Mouse (Mus musculus): ENCODE data around the gene Arhgef17. TPM values are rescaled to one million over a fixed set of nuclear protein-coding genes. Genes with fewer than 3 reads are reported as not detected.

Arhgef17 gene
- polyA plus RNA-seq, 1 experiment from 2014 or later, result 6.5 TPM

DNA sequence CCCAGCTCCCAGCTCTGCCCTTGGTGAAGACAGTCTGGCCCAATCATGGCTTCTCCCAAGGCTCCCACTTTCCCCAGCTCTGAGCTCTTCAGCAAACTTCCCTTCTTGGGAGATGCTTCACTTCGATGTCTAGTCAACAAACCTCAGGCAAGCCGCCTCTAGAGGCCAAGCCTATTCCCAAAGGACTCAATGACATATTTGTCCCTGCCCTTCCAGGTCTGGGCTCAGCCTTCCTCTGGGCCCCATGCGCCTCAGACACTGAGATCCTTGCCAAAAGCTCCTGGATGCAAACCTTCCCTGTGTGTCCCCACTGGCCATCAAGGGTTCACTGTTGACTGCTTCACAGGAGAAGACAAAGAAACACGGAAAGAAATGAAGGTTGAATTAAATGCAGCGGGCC lies 10.6 kb downstream of the Arhgef17 start:
- H3K27ac ChIP-seq, result no peak overlapping the region
- WGBS, result 92% methylated on average over 5 of the region's 5 CpGs

DNA sequence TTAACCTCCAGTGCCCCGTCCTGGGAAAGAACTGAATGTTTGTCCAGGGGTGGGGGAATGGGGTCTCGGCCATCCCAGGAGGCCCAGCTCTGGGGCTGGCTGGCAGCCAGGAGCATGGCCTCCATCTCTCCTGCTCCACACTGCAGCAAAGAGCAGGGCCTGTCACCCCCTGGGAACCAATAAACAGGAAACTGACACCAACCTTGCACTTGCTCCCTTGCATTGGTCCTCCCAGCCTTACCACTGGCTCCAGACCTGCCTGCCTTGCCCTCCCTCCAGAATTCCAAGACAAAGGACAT lies 12.1 kb downstream of the Arhgef17 start:
- H3K27ac ChIP-seq, result peak overlapping the region; percentile 78
- H3K4me3 ChIP-seq, result peak overlapping the region; percentile 22; the same call in 1 of the 2 replicates
- H3K36me3 ChIP-seq (replicated peaks), result peaks cover 99% of the 10 kb centered on the region
- no peaks in the 10 kb centered on the region for H3K27me3 ChIP-seq (ENCODE audit: poor library complexity, severe bottlenecking)
- peaks cover 80% of the 10 kb centered on the region for H3K4me1 ChIP-seq
- H3K9me3 ChIP-seq, result no peaks in the 10 kb centered on the region
- whole genome bisulfite sequencing, result 34% methylated on average over 2 of the region's 2 CpGs
- DNase-seq (ENCODE audit: extremely low spot score, low spot score), result no peak

More for the DNA sequence above, 10.6 kb downstream of the Arhgef17 start:
- DNase-seq (ENCODE audit: extremely low spot score, low spot score), result no peak
- Histone ChIP-seq H3K36me3 (replicated peaks) (peaks cover 99% of the 10 kb centered on the region), H3K27me3 (ENCODE audit: poor library complexity, severe bottlenecking) (no peaks in the 10 kb centered on the region), H3K9me3 (no peaks in the 10 kb centered on the region), H3K4me1 (peaks cover 85% of the 10 kb centered on the region), H3K4me3 (no peak overlapping the region)

DNA sequence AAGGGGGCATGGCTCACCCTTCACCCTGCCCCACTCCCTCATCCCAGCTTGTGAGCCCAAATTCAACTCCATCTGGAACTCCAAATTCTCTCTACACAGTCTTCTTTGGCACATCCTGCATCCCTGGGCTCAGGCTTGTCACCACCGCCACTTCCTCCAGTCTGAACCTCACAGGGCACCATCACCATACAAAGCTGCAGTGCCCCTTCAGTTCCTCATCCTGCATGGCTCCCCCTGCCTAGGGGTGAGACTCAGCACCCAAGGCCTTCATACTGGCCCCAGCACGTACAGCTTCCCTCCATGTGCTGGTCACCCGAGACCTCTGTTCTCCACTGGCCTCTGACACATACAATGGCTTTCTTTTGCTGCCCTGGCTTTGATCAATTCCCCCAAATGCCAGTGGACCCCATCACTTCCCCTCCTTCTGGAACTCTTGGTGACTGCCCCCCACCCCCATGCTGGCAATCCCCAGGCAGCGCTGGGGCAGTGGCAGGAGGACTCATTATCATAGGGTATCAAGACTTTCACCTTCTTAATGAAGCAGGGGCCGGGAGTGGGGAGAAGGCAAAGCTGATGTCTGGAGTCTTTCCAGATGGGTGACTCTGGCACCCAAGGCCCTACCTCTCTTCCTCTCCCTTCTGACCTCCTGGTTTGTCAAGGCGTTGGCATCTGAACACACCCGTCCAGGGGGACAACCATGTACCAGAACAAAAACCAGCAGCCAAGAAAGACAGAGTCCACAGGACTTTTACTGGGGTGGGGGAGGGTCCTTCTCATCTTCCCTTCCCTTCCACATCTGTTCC lies 12.7 kb downstream of the Arhgef17 start:
- DNase-seq (ENCODE audit: extremely low spot score, low spot score), result no peak
- H3K4me1 ChIP-seq, result peaks cover 79% of the 10 kb centered on the region
- H3K27me3 ChIP-seq (ENCODE audit: poor library complexity, severe bottlenecking), result no peaks in the 10 kb centered on the region
- H3K4me3 ChIP-seq, result peak overlapping the region; percentile 22; the same call in 1 of the 2 replicates
- 64% methylated on average over 7 of the region's 7 CpGs for WGBS
- H3K9me3 ChIP-seq, result no peaks in the 10 kb centered on the region
- H3K27ac ChIP-seq, result peak overlapping the region; percentile 78
- H3K36me3 ChIP-seq (replicated peaks), result peaks cover 99% of the 10 kb centered on the region

DNA sequence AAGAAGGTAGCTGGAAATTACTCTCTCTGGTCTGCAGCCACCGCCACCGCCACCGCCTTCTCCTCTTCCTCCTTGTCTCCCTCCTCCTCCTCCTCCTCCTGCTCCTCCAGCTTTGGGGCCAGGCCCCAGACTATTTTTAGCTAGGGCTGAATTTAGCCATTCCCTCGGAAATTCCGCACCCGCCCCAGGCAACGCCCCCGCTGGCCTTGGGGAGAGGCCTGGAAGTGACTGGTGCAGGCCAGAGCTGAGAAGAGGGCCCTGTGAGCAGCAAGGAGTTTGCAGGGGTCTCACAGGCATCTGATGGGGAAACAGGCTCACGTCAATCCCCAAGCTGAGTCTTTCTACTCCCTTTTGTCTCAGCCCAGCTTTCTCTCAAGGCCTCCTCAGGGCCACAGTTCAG lies 13.7 kb downstream of the Arhgef17 start:
- WGBS, result 66% methylated on average over 9 of the region's 9 CpGs
- H3K4me3 ChIP-seq, result no peak overlapping the region
- no peak for DNase-seq (ENCODE audit: extremely low spot score, low spot score)
- peaks cover 99% of the 10 kb centered on the region for H3K36me3 ChIP-seq (replicated peaks)
- no peaks in the 10 kb centered on the region for H3K9me3 ChIP-seq
- peaks cover 77% of the 10 kb centered on the region for H3K4me1 ChIP-seq
- peak overlapping the region; percentile 77 for H3K27ac ChIP-seq
- H3K27me3 ChIP-seq (ENCODE audit: poor library complexity, severe bottlenecking), result no peaks in the 10 kb centered on the region

DNA sequence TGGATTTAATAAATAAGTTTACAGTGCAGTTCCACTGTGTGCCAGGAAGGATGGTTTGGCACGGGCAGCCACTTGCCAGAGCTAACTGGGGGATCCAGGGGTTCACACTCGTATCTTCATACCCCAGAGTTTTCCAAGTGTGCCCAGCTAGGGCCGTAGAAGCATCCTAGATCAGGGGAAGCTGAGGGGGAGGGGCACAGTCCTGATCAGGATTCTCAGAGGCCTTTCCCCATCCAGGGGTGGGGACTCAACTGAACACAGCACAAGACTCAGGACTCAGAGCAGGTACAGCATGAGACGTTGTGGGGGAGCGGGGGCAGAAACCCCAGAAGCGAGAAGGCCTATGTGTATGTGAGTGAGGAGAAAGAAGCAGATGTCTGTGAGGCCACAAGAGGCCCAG lies 14.2 kb downstream of the Arhgef17 start:
- Histone ChIP-seq H3K36me3 (replicated peaks) (peaks cover 99% of the 10 kb centered on the region), H3K4me3 (no peak overlapping the region), H3K4me1 (peaks cover 75% of the 10 kb centered on the region), H3K9me3 (no peaks in the 10 kb centered on the region), H3K27me3 (ENCODE audit: poor library complexity, severe bottlenecking) (no peaks in the 10 kb centered on the region), H3K27ac (peak overlapping the region; percentile 77)
- no peak for DNase-seq (ENCODE audit: extremely low spot score, low spot score)
- WGBS, result 72% methylated on average over 6 of the region's 6 CpGs

DNA sequence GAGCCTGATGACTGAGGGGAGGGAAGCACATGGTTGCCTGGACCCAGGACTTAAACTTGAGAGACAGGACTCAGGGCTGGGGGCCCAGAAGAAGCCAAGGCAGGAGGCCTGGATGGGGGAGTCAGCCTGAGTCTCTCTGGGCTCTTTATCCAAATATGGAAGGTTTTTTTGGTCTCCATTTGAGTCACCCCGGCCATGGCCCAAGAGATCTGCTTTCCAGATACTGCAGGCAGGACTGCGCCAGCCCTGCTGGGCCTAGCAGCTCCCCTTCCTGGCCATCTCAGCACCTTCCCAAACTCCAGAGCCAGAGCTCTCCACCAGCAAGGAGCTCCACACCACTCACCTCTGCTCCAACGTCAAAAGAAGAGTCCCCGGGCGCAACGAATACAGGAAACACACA lies 15.4 kb downstream of the Arhgef17 start:
- no peaks in the 10 kb centered on the region for H3K9me3 ChIP-seq
- H3K4me3 ChIP-seq, result no peak overlapping the region
- peaks cover 77% of the 10 kb centered on the region for H3K4me1 ChIP-seq
- H3K36me3 ChIP-seq (replicated peaks), result peaks cover 98% of the 10 kb centered on the region
- H3K27ac ChIP-seq, result 0 out of 2 replicates have a peak overlapping the region, but pooled peaks have one; percentile 18
- no peak for DNase-seq (ENCODE audit: extremely low spot score, low spot score)
- H3K27me3 ChIP-seq (ENCODE audit: poor library complexity, severe bottlenecking), result no peaks in the 10 kb centered on the region
- WGBS, result 92% methylated on average over 6 of the region's 6 CpGs

DNA sequence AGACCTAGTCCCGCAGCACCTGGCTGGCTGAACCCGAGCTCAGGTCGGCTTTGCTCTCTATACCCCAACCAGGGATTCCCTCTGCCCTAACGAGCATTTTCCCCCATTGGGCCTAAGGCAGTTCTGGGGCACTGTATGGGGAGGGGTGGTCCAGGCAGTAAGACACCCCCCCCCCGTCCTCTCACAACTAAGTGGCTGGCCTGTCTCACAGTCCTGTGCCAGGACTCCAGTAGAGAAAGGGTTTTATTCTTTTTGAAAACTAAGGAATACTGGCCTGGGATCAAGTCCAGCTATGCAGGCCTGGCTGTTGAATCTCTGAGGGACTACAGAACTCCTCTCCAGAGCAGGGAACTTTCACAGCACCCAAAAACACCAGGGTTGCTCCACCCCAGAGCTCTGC lies 16.7 kb downstream of the Arhgef17 start:
- no peak overlapping the region for H3K4me3 ChIP-seq
- H3K27ac ChIP-seq, result 0 out of 2 replicates have a peak overlapping the region, but pooled peaks have one; percentile 4
- 74% methylated on average over 5 of the region's 5 CpGs for WGBS
- no peak for DNase-seq (ENCODE audit: extremely low spot score, low spot score)
- peaks cover 85% of the 10 kb centered on the region for H3K4me1 ChIP-seq
- no peaks in the 10 kb centered on the region for H3K9me3 ChIP-seq
- no peaks in the 10 kb centered on the region for H3K27me3 ChIP-seq (ENCODE audit: poor library complexity, severe bottlenecking)
- peaks cover 91% of the 10 kb centered on the region for H3K36me3 ChIP-seq (replicated peaks)

DNA sequence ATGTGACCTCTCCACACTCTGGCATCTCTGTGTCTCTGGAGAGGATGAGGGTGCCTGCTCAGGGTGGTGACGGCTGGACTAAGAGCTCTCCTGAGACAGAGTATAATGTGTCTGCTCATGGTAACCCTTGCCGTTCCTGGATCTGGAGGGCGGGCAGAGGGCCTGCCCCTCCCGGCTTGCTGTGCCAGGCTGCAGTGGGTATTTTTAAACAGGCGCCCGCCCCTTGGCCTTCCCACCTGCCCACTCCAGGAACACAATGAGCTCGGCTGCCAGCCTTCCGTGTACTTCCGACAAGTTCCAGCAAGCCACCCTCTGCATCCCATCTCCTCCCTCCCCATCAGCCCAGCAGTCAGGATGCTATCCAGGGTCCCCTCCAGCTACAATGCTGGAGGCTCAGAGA lies 20.1 kb downstream of the Arhgef17 start:
- H3K4me3 ChIP-seq, result peak overlapping the region; percentile 37

DNA sequence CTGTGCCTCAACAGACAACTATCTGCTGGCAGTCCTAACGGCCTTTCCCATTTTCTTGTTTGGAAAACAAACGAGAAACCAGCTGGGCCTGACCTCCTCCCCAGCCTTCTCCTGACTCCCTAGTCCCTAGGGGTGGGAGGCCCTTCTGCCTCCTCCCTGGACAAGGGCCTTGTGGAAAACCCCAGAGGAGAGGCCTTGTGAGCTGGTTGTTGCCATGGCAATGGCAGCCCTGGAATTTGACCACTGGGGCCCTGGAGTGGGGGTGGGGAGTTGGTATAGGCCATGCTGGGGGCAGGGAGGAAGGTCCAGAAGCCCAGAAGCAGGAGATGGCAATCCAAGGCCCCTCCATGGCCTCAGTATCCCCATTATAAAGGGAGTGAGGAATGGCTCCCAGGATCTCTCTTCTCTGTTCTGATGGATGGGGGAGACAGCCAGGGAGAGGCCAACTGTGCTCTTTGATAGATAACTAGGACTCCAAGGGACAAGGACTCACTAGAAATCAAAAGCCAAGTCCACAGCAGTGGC lies 20.6 kb downstream of the Arhgef17 start:
- WGBS, result 3% methylated on average over 2 of the region's 2 CpGs
- H3K27ac ChIP-seq, result peak overlapping the region; percentile 87
- peaks cover 80% of the 10 kb centered on the region for H3K4me1 ChIP-seq
- H3K4me3 ChIP-seq, result peak overlapping the region; percentile 37
- H3K27me3 ChIP-seq (ENCODE audit: poor library complexity, severe bottlenecking), result no peaks in the 10 kb centered on the region
- DNase-seq (ENCODE audit: extremely low spot score, low spot score), result peak; percentile 78
- peaks cover 69% of the 10 kb centered on the region for H3K36me3 ChIP-seq (replicated peaks)
- H3K9me3 ChIP-seq, result no peaks in the 10 kb centered on the region

More for the DNA sequence above, 20.1 kb downstream of the Arhgef17 start:
- H3K4me1 ChIP-seq, result peaks cover 85% of the 10 kb centered on the region
- no peaks in the 10 kb centered on the region for H3K27me3 ChIP-seq (ENCODE audit: poor library complexity, severe bottlenecking)
- no peak for DNase-seq (ENCODE audit: extremely low spot score, low spot score)
- 60% methylated on average over 9 of the region's 9 CpGs for WGBS
- peaks cover 74% of the 10 kb centered on the region for H3K36me3 ChIP-seq (replicated peaks)
- H3K9me3 ChIP-seq, result no peaks in the 10 kb centered on the region
- peak overlapping the region; percentile 87 for H3K27ac ChIP-seq

DNA sequence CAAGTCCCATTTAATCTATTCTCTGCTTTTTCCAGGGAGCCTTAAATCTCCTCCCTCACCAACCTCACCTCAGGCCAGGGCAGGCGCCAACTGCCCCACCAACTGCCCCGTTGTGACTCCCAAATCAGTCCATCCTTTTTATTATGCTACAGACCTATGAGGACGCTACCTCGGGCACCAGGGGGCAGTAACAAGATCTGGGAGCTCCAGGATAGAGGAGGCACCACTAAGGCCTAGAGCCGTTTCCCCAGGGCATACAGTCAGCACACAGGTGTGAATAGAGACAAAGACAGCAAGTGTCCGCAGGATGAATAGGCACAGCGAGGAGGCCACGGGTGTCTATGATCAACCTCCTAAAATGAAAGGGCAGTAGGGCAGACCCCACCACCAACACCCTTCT lies 23.3 kb downstream of the Arhgef17 start:
- Histone ChIP-seq H3K36me3 (replicated peaks) (peaks cover 62% of the 10 kb centered on the region), H3K27me3 (ENCODE audit: poor library complexity, severe bottlenecking) (no peaks in the 10 kb centered on the region), H3K4me3 (no peak overlapping the region), H3K27ac (peak overlapping the region; percentile 78), H3K9me3 (no peaks in the 10 kb centered on the region), H3K4me1 (peaks cover 60% of the 10 kb centered on the region)
- WGBS, result 46% methylated on average over 8 of the region's 8 CpGs
- DNase-seq (ENCODE audit: extremely low spot score, low spot score), result no peak

DNA sequence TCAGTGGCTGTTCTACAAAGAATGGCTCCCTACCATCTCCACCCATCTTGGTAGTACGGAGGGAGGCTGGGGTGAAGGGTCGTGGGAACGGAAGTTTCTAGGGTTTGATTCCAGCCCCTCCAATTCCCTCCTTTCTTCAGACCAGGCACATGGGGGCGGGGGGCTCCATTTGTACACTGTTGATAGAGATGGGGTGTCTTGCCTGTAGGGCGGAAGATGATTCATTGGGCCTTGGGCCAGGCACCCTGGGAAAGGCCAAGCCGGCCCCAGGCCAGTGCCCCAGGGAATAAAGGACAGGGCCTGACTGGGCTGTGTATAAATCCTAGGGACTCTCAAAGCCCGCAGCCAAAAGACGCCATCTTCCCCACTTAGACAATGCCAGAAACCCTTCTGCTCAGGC lies 23.8 kb downstream of the Arhgef17 start:
- DNase-seq (ENCODE audit: extremely low spot score, low spot score), result no peak
- Histone ChIP-seq H3K4me3 (no peak overlapping the region), H3K4me1 (peaks cover 56% of the 10 kb centered on the region), H3K27ac (peak overlapping the region; percentile 78), H3K9me3 (no peaks in the 10 kb centered on the region), H3K27me3 (ENCODE audit: poor library complexity, severe bottlenecking) (no peaks in the 10 kb centered on the region), H3K36me3 (replicated peaks) (peaks cover 57% of the 10 kb centered on the region)
- WGBS, result 81% methylated on average over 8 of the region's 8 CpGs

DNA sequence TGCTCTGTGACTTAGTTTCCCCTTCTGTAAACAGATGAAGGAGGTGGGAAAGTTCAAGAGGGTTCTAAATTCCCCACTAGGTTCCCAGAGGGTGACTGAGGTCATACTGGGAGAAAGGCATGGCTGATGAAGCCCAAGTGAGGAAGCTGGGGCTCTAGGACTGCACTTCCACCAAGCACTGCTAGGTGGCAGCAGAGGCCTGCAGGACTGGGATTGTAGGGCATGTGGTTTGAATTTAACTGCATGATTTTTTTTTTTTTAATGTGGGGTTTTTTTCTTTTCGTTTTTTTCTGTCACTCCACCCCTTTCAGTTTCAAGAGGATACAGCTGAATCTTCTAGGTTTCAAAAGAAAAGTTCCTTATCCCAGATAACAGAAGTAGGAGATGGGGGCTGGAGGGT lies 24.7 kb downstream of the Arhgef17 start:
- DNase-seq (ENCODE audit: extremely low spot score, low spot score), result peak; percentile 72
- no peaks in the 10 kb centered on the region for H3K9me3 ChIP-seq
- peak overlapping the region; percentile 78 for H3K27ac ChIP-seq
- H3K4me3 ChIP-seq, result no peak overlapping the region
- peaks cover 52% of the 10 kb centered on the region for H3K36me3 ChIP-seq (replicated peaks)
- 3% methylated on average over 1 of the region's 1 CpGs for WGBS
- peaks cover 50% of the 10 kb centered on the region for H3K4me1 ChIP-seq
- H3K27me3 ChIP-seq (ENCODE audit: poor library complexity, severe bottlenecking), result no peaks in the 10 kb centered on the region

DNA sequence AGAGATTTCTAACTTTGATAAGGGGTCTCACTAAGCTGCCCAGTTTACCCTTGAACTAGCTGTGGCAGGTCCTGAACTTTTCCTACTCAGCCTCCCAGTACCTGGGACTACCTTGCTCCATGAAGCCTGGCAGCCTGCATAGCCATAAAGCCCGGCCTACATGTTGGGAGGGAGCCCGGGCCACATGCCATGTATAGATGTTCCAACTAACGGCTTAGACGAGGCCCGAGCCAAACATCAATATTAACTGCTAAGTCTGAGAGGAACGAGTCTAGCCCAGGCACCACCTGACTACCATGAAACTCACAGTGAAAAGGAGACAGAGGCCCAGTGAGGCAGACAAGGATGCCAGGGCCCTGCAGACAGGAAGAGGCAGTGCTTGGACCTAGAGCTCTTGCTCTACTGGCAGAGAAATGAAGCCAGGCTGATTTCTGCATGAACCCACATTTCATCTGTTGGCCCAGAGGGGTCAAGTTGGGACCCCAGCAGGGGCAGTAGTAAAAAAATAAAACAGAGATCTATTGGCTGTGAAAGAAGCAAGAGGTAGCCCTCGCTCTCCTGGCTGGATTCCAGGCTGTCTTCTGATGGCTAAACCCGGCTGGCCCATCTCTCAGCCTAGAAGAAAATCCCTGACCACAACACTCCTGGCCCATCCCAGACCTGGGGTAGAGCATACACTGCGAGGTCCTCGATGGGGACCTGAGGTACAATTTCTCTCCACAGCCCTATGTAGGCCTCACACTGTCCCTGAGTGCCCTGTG lies 25.7 kb downstream of the Arhgef17 start:
- WGBS, result 93% methylated on average over 10 of the region's 10 CpGs
- Histone ChIP-seq H3K4me3 (no peak overlapping the region), H3K4me1 (peaks cover 40% of the 10 kb centered on the region), H3K27me3 (ENCODE audit: poor library complexity, severe bottlenecking) (no peaks in the 10 kb centered on the region), H3K36me3 (replicated peaks) (peaks cover 51% of the 10 kb centered on the region), H3K27ac (no peak overlapping the region), H3K9me3 (no peaks in the 10 kb centered on the region)
- no peak for DNase-seq (ENCODE audit: extremely low spot score, low spot score)

Data from forebrain, embryonic 10.5 days (tissue).